Mouse (Mus musculus) bone marrow, adult 2 months (tissue): Measurements from ENCODE around the gene Tsc1. TPM values are rescaled to one million over a fixed set of nuclear protein-coding genes. Genes with fewer than 3 reads are reported as not detected.
A peak's percentile ranks its signal among the peaks of the same experiment; 100 is the strongest.

Experiments used
- H3K27ac ChIP-seq: fragments of 200-500 bp; 2 replicates; pipeline ENCODE4 v1.5.1; 2012; ENCODE audit warnings: low read depth, mild to moderate bottlenecking, control low read depth, inconsistent platforms, low read length; ENCODE audit not compliant: control insufficient read depth, poor library complexity, insufficient read depth
- H3K4me1 ChIP-seq: fragments of 200-500 bp; 2 replicates; pipeline ENCODE4 v1.6.1; 2011; ENCODE audit warnings: low read length; ENCODE audit not compliant: control insufficient read depth, insufficient read depth
- H3K4me3 ChIP-seq: fragments of 200-500 bp; replicated peaks from 2 replicates; pipeline ENCODE3; 2011; ENCODE audit warnings: mild to moderate bottlenecking, low read depth, low read length, control low read depth; ENCODE audit not compliant: control insufficient read depth
- CTCF ChIP-seq: fragments of 200-500 bp; IDR thresholded peaks from 2 replicates; pipeline ENCODE4 v1.5.1; 2011; ENCODE audit warnings: low read length, control low read depth; ENCODE audit not compliant: control insufficient read depth, insufficient read depth
- POLR2A ChIP-seq: fragments of 200-500 bp; IDR thresholded peaks from 2 replicates; pipeline ENCODE4 v1.6.1; 2011; ENCODE audit warnings: low read depth, mild to moderate bottlenecking, control low read depth, low read length, borderline replicate concordance; ENCODE audit not compliant: control insufficient read depth
- WGBS: fragments of 180-500 bp; shearing (Covaris S2); methylation state at CpG from one replicate; pipeline ENCODE4 v1.1.7; 2018; 5-methylcytosine and 5-hydroxymethylcytosine counted together
- polyA plus RNA-seq: library from polyadenylated mRNA; stranded (reverse); fragments of >200 nt; gene quantifications from 2 replicates; pipeline ENCODE4 v1.2.4, GENCODE M21; 2011; ENCODE audit warnings: low replicate concordance; ENCODE audit not compliant: missing spikeins, insufficient read depth, insufficient read length

The Tsc1 gene
- polyA plus RNA-seq, 1 experiment: 12.5 TPM

GRCm38 (mm10) chr2:28601720-28602590 lies 39.1 kb upstream of the Tsc1 start:
- no peak overlapping the region for H3K4me3 ChIP-seq
- H3K4me1 ChIP-seq: peaks cover 14% of the 10 kb centered on the region
- peak; percentile 58; the same call in 1 of the 2 replicates for TF ChIP-seq POLR2A
- TF ChIP-seq CTCF: no peak
- H3K27ac ChIP-seq: peak overlapping the region; percentile 76
- WGBS: 48% methylated on average over 12 of the region's 12 CpGs

- 64% methylated on average over 5 of the region's 5 CpGs for WGBS
- Histone ChIP-seq H3K27ac (peak overlapping the region; percentile 42; the same call in 1 of the 2 replicates), H3K4me3 (no peak overlapping the region), H3K4me1 (peaks cover 13% of the 10 kb centered on the region)
- TF ChIP-seq CTCF: no peak
- no peak for TF ChIP-seq POLR2A
These were observed 37.5 kb upstream of the Tsc1 start for GRCm38 (mm10) chr2:28603542-28603941.

DNA sequence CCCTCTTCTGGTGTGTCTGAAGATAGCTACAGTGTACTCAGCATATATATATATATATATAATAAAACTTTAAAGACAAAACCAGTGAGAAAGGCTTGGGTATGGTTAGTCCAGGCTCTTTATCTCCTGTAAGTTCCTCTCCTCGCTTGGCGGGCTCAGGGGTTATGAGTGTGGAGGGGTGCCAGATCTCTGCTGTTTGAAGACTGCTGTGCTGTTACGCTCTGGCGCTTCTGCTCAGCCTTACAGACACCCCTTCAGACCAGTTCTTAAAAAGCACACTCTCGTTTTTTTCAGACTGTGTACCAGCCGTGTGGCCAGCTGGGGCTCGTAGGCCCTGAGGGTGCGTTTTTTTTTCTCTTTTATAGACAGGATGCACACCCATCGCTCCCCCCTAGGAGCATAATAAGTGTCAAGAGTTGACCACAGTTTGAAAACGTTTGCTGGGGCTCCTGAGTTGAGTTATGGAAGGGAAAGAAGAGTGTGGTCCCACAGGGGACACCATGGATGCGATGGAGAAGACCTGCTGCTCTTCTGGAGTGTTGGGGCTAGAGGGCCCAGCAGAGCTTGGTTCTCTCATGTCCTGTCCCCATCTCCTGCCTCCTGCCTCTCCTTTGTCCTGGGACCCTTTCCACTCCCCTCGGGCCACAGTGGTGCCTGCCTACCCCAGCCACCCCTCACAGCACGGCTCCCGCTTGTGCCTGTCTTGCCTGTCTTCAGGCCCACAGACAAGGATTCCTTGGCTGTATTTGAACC lies 35.1 kb upstream of the Tsc1 start:
- Histone ChIP-seq H3K4me1 (peaks cover 3% of the 10 kb centered on the region), H3K27ac (peak overlapping the region; percentile 35), H3K4me3 (no peak overlapping the region)
- TF ChIP-seq POLR2A: no peak
- TF ChIP-seq CTCF: no peak
- WGBS: 23% methylated on average over 14 of the region's 14 CpGs

DNA sequence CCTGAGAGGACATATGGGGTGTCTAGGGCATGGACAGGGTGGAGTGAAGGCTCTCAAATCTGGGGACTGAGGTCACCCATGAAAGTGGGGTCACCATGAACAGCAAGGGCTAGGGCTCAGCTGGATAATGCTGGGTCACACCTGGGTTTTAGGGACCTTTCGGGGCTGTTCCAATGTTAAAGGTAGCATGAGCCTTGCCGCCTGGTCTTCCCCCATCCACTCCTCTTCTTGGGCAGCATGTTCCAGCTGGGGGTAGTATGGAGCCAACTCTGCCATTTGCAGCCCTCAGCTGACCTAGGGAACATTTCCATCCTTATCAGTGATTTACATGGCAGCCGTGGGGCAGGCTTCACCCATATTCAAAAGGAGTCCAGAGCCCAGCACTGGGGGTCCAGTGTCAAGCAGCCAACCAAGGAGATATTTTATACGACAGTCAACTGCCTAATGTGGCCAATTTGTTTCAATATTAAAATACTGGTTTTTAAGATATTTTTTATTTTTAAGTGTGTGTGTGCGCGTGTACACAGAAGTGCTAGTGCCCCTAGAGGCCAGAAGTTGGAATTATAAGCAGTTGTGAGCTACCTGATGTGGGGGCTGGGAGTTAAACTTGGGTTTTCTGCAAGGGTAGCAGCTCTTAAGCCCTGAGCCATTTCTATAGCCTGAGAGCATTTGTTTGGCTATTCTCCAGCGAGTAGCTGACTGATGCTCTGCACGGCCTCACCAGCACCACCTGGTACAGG lies 34.3 kb upstream of the Tsc1 start:
- WGBS: 55% methylated on average over 8 of the region's 8 CpGs
- peaks cover 3% of the 10 kb centered on the region for H3K4me1 ChIP-seq

GRCm38 (mm10) chr2:28607341-28608165 lies 33.5 kb upstream of the Tsc1 start:
- Histone ChIP-seq H3K4me3 (no peak overlapping the region), H3K4me1 (peaks cover 3% of the 10 kb centered on the region), H3K27ac (peak overlapping the region; percentile 58)
- no peak for TF ChIP-seq POLR2A
- TF ChIP-seq CTCF: no peak
- 71% methylated on average over 10 of the region's 10 CpGs for WGBS

More for the DNA sequence above, 34.3 kb upstream of the Tsc1 start:
- Histone ChIP-seq H3K4me3 (no peak overlapping the region), H3K27ac (peak overlapping the region; percentile 58)
- TF ChIP-seq POLR2A (no peak), CTCF (no peak)

- 92% methylated on average over 10 of the region's 10 CpGs for WGBS
- Histone ChIP-seq H3K4me1 (peaks cover 3% of the 10 kb centered on the region), H3K4me3 (no peak overlapping the region), H3K27ac (no peak overlapping the region; the same call in 1 of the 2 replicates)
- no peak for TF ChIP-seq POLR2A
- no peak for TF ChIP-seq CTCF
These were observed 31.2 kb upstream of the Tsc1 start for GRCm38 (mm10) chr2:28609851-28610250.

GRCm38 (mm10) chr2:28610716-28611406 lies 30.2 kb upstream of the Tsc1 start:
- Histone ChIP-seq H3K4me3 (no peak overlapping the region), H3K4me1 (peaks cover 3% of the 10 kb centered on the region), H3K27ac (no peak overlapping the region)
- TF ChIP-seq CTCF (no peak), POLR2A (no peak)
- 93% methylated on average over 12 of the region's 12 CpGs for WGBS
